Mouse (Mus musculus) lung, adult 2 months (tissue): ENCODE results near the gene Elovl7.

Experiments
- CTCF ChIP-seq: fragments of 200-500 bp; IDR thresholded peaks from 2 replicates; pipeline ENCODE4 v1.5.1; 2011; ENCODE audit warnings: mild to moderate bottlenecking, low read length, control low read depth; ENCODE audit not compliant: insufficient read depth
- POLR2A ChIP-seq: fragments of 200-500 bp; IDR thresholded peaks from 2 replicates; pipeline ENCODE4 v1.6.1; 2011; ENCODE audit warnings: low read depth, mild to moderate bottlenecking, control low read depth, low read length, borderline replicate concordance; ENCODE audit errors: extremely low read depth

GRCm38 (mm10) chr13:108273456-108273855 lies 59.3 kb downstream of the Elovl7 start:
- TF ChIP-seq CTCF (no peak), POLR2A (no peak)
